Mouse (Mus musculus): ENCODE data around the gene Hbb-bh1. TPM values are rescaled to one million over a fixed set of nuclear protein-coding genes. Genes with fewer than 3 reads are reported as not detected.
"Not testable (repeated sequence)": the region's sequence is repeated elsewhere in the genome, so short reads cannot be mapped to it uniquely, and the experiment has no call there.

The Hbb-bh1 gene
- polyA plus RNA-seq, 1 experiment from 2014 or later: 8,740 TPM

DNA sequence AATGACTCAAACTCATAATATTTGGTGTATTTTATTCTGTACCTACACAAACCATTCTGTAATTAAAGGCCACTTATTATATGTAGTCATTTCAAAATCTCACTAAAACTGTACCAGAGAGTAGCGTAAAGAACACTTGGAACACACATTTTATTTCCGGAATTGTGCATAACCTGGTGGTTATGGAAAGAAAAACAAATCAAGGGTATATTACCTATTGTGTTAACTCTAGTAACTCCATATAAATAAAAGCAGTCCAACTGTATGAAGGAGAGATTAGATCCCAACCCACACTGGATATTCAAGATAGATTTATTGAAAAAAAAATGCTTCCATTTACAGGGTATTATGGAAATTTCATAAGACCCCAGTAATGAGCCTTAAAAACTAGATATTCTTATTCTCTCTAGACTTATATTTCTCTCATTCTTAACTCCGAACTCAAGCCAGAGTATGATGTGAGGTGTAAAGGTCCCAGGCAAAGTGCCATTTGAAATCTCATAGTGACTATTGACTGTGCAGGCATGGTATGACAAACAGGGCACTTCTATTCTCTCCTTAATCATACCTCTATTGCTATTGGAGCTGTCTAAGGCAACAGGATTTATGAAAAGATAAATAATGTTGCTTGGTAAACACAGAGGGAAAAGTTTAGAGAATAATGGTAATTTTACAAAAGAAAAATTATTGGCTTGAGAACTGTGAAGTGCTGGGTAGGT lies 17.3 kb downstream of the Hbb-bh1 start:
- Histone ChIP-seq H3K9ac (ENCODE audit: low read depth, low read length) (no peak overlapping the region), H3K36me3 (ENCODE audit: control insufficient read depth, insufficient read depth, low read length) (no peaks in the 10 kb centered on the region), H3K4me2 (no peak overlapping the region), H3K27ac (ENCODE audit: low read depth, low read length) (no peak overlapping the region), H3K4me3 (ENCODE audit: low read depth, low read length) (no peak overlapping the region), H3K4me1 (ENCODE audit: control insufficient read depth, insufficient read depth, low read length) (no peaks in the 10 kb centered on the region), H3K27me3 (ENCODE audit: control insufficient read depth, insufficient read depth, low read length) (no peaks in the 10 kb centered on the region), H3K9me3 (replicated peaks; ENCODE audit: control insufficient read depth, low read length) (no peaks in the 10 kb centered on the region)
- ATAC-seq (replicated peaks; ENCODE audit: insufficient number of reproducible peaks, low FRiP score, low TSS enrichment): no peak
- 92% methylated on average over 3 of the region's 3 CpGs for WGBS (ENCODE audit: insufficient replicate concordance)

DNA sequence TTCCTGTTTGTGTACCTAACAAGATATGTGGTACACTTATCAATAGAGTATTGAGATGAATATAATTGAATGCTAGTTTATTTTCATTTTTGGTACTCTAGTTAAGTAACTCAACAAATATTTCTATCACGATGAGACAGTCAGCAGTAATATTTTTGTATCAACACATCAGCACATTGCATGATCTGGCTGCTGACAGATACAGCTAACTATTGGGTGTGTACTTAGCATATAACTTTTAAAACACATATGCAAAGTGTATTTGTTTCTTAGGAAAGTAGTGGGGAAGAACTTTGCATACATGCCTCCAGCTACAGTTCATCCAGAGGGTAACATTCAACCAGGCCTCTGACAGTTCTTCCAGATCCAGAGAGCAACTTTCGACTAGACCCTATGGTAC lies 18.4 kb downstream of the Hbb-bh1 start:
- Histone ChIP-seq H3K9me3 (replicated peaks; ENCODE audit: control insufficient read depth, low read length) (no peaks in the 10 kb centered on the region), H3K36me3 (ENCODE audit: control insufficient read depth, insufficient read depth, low read length) (no peaks in the 10 kb centered on the region), H3K4me1 (ENCODE audit: control insufficient read depth, insufficient read depth, low read length) (no peaks in the 10 kb centered on the region), H3K27me3 (ENCODE audit: control insufficient read depth, insufficient read depth, low read length) (no peaks in the 10 kb centered on the region), H3K27ac (ENCODE audit: low read depth, low read length) (no peak overlapping the region), H3K4me3 (ENCODE audit: low read depth, low read length) (no peak overlapping the region), H3K4me2 (no peak overlapping the region), H3K9ac (ENCODE audit: low read depth, low read length) (no peak overlapping the region)
- ATAC-seq (replicated peaks; ENCODE audit: insufficient number of reproducible peaks, low FRiP score, low TSS enrichment): no peak
- WGBS (ENCODE audit: insufficient replicate concordance): 83% methylated on average over 2 of the region's 2 CpGs

DNA sequence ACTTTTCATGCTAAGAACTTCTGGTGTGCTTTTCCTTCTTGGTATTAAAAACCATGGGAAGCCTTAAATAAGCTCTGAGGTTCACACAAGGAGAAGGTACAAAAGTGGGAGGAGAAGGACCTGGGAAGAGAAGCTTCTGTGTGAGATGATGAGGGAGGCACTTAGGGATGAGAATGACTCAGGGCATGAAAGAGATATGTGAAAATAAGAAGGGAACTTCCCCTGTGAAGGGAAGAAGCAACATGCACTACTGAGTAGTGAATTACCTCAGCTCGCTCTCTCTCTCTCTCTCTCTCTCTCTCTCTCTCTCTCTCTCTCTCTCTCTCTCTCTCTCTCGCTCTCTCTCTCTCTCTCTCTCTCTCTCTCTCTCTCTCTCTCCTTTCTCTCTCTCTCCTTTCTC lies 27.9 kb downstream of the Hbb-bh1 start:
- H3K4me3 ChIP-seq (ENCODE audit: low read depth, low read length); H3K36me3 ChIP-seq (ENCODE audit: control insufficient read depth, insufficient read depth, low read length); H3K27me3 ChIP-seq (ENCODE audit: control insufficient read depth, insufficient read depth, low read length); H3K27ac ChIP-seq (ENCODE audit: low read depth, low read length); H3K4me2 ChIP-seq; H3K9ac ChIP-seq (ENCODE audit: low read depth, low read length); H3K4me1 ChIP-seq (ENCODE audit: control insufficient read depth, insufficient read depth, low read length); H3K9me3 ChIP-seq (replicated peaks; ENCODE audit: control insufficient read depth, low read length); ATAC-seq (replicated peaks; ENCODE audit: insufficient number of reproducible peaks, low FRiP score, low TSS enrichment): not testable (repeated sequence)
- WGBS (ENCODE audit: insufficient replicate concordance): 92% methylated on average over 1 of the region's 2 CpGs

DNA sequence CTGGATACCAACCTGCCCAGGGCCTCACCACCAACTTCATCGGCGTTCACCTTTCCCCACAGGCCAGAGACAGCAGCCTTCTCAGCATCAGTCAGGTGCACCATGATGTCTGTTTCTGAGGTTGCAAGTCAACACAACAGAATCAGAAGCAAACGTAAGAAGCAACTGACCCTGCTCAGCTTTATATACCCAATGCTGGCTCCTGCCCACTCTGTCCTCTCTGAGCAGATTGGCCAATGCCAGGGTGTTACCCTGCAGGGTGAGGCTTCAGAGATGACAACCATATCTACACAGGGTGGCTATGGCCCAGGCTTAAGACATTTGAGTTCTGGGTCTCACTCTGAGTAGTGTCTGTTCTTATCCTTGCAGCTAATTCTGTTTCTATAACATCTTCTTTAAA lies 29.2 kb downstream of the Hbb-bh1 start, which contains the start of gene Hbb-bt:
Gene Hbb-bt, minus strand, starts transcription at position 231 of the 400 bp plus-strand sequence.
- H3K4me2 ChIP-seq: 0 out of 2 replicates have a peak within 1 kb of the TSS, but pooled peaks have one; percentile 14
- H3K27ac ChIP-seq (ENCODE audit: low read depth, low read length): no peak within 1 kb of the TSS

DNA sequence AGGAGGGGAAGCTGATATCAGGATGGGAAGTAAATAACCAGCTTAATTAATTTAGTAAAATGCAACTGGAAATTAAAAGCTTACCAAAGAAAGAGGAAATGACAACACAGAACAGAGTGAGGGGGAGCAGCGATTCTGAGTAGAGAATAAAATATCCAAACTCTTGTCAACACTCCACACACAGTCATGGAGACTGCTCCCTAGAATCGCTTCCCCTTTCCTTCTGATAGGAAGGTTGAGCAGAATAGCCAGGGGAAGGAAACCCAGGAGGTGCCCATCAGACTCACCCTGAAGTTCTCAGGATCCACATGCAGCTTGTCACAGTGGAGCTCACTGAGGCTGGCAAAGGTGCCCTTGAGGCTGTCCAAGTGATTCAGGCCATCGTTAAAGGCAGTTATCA lies 29.8 kb downstream of the Hbb-bh1 start:
- not testable (repeated sequence) for H3K36me3 ChIP-seq (ENCODE audit: control insufficient read depth, insufficient read depth, low read length); H3K9ac ChIP-seq (ENCODE audit: low read depth, low read length); H3K9me3 ChIP-seq (replicated peaks; ENCODE audit: control insufficient read depth, low read length); H3K4me1 ChIP-seq (ENCODE audit: control insufficient read depth, insufficient read depth, low read length); H3K4me3 ChIP-seq (ENCODE audit: low read depth, low read length); ATAC-seq (replicated peaks; ENCODE audit: insufficient number of reproducible peaks, low FRiP score, low TSS enrichment); H3K4me2 ChIP-seq; H3K27ac ChIP-seq (ENCODE audit: low read depth, low read length); H3K27me3 ChIP-seq (ENCODE audit: control insufficient read depth, insufficient read depth, low read length)
- no CpG with 5 or more reads among the region's 3 CpGs for WGBS (ENCODE audit: insufficient replicate concordance)

More for the DNA sequence above, 29.2 kb downstream of the Hbb-bh1 start, which contains the start of gene Hbb-bt:
- H3K4me1 ChIP-seq (ENCODE audit: control insufficient read depth, insufficient read depth, low read length): peaks cover 5% of the 10 kb centered on the region; the same call in 1 of the 2 replicates
- H3K9ac ChIP-seq (ENCODE audit: low read depth, low read length): no peak within 1 kb of the TSS
- H3K27me3 ChIP-seq (ENCODE audit: control insufficient read depth, insufficient read depth, low read length): no peaks in the 10 kb centered on the region
- no peaks in the 10 kb centered on the region for H3K36me3 ChIP-seq (ENCODE audit: control insufficient read depth, insufficient read depth, low read length)
- ATAC-seq (replicated peaks; ENCODE audit: insufficient number of reproducible peaks, low FRiP score, low TSS enrichment): peak; percentile 92
- WGBS (ENCODE audit: insufficient replicate concordance): 83% methylated on average over 3 of the region's 3 CpGs
- H3K4me3 ChIP-seq (ENCODE audit: low read depth, low read length): no peak within 1 kb of the TSS
- no peaks in the 10 kb centered on the region for H3K9me3 ChIP-seq (replicated peaks; ENCODE audit: control insufficient read depth, low read length)

DNA sequence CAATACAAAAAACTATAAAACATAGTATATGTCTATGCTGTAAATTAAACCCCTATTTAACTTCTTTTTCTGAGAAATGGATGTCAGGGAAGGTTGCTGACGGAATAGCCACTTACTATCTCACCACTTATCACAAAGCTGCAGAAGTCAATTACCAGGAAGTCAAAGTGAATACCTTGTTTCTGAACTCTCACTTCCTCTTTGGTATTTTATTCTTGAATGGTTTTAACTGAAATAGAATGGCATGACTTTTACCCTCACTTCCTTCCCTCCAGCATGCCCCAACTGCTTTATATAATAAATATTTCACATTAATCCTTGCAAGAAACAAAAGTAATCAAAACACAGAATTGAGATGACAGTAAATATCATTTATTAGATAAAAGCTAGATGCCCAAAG lies 30.8 kb downstream of the Hbb-bh1 start:
- ATAC-seq (replicated peaks; ENCODE audit: insufficient number of reproducible peaks, low FRiP score, low TSS enrichment): no peak
- H3K27me3 ChIP-seq (ENCODE audit: control insufficient read depth, insufficient read depth, low read length): no peaks in the 10 kb centered on the region
- H3K4me1 ChIP-seq (ENCODE audit: control insufficient read depth, insufficient read depth, low read length): peaks cover 5% of the 10 kb centered on the region; the same call in 1 of the 2 replicates
- no peak overlapping the region for H3K9ac ChIP-seq (ENCODE audit: low read depth, low read length)
- H3K4me2 ChIP-seq: no peak overlapping the region
- peak overlapping the region; percentile 50; the same call in 1 of the 2 replicates for H3K27ac ChIP-seq (ENCODE audit: low read depth, low read length)
- WGBS (ENCODE audit: insufficient replicate concordance): 37% methylated on average over 1 of the region's 1 CpGs
- H3K9me3 ChIP-seq (replicated peaks; ENCODE audit: control insufficient read depth, low read length): no peaks in the 10 kb centered on the region
- H3K36me3 ChIP-seq (ENCODE audit: control insufficient read depth, insufficient read depth, low read length): no peaks in the 10 kb centered on the region
- peak overlapping the region; percentile 21; the same call in 1 of the 2 replicates for H3K4me3 ChIP-seq (ENCODE audit: low read depth, low read length)

DNA sequence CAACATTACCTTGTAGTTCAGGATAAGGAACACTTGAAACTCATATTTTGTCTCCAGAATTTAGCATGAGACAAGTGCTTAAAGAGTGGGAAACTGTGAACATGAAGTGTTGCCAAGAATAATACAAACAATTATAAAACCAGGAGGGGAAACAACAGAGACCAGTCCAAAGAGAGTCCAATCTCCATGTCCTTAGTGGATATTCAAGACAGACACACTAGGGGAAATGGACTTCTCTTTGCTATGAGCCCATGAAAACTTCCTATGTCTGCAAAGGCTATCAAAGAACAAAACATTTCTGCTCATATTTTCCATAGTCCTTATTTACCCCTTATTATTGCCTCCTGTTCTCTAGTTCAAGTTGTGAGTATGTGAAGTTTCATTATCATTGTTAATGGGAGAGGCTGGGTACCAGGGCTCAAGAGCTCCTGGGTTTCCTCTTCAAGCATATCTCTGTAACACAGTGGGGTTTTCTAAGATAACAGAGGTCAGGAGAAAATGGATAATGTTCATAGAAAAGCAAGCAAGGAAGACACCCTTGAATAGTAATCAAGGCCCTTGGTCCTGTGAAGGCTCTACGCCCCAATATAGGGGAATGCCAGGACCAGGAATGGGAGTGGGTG lies 31.6 kb downstream of the Hbb-bh1 start:
- Histone ChIP-seq H3K4me2 (no peak overlapping the region; the same call in 1 of the 2 replicates), H3K27me3 (ENCODE audit: control insufficient read depth, insufficient read depth, low read length) (no peaks in the 10 kb centered on the region), H3K36me3 (ENCODE audit: control insufficient read depth, insufficient read depth, low read length) (no peaks in the 10 kb centered on the region), H3K27ac (ENCODE audit: low read depth, low read length) (peak overlapping the region; percentile 68; the same call in 1 of the 2 replicates), H3K4me3 (ENCODE audit: low read depth, low read length) (no peak overlapping the region), H3K9me3 (replicated peaks; ENCODE audit: control insufficient read depth, low read length) (no peaks in the 10 kb centered on the region), H3K9ac (ENCODE audit: low read depth, low read length) (no peak overlapping the region), H3K4me1 (ENCODE audit: control insufficient read depth, insufficient read depth, low read length) (peaks cover 5% of the 10 kb centered on the region; the same call in 1 of the 2 replicates)
- peak; percentile 39 for ATAC-seq (replicated peaks; ENCODE audit: insufficient number of reproducible peaks, low FRiP score, low TSS enrichment)
- 40% methylated on average over 1 of the region's 1 CpGs for WGBS (ENCODE audit: insufficient replicate concordance)

DNA sequence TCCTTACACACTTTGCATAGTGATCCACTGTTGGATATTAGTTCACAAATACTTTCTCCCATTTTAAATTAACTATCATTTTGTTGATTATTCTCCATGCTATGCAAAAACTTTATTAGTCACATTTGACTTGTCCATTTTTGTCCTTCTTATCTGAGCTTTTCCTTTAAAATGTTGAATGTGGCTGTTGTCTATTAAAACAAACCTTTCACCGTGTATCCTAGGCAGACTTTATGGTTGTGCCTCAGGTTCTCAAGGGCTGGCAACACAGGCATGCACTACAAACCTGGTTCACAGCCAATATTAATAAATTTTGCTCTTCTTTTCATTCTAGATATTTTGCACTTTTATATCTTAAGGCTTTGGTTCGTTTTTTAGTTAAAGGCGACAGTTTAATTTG lies 32.2 kb downstream of the Hbb-bh1 start:
- ATAC-seq (replicated peaks; ENCODE audit: insufficient number of reproducible peaks, low FRiP score, low TSS enrichment): no peak
- Histone ChIP-seq H3K4me1 (ENCODE audit: control insufficient read depth, insufficient read depth, low read length) (peaks cover 5% of the 10 kb centered on the region; the same call in 1 of the 2 replicates), H3K27me3 (ENCODE audit: control insufficient read depth, insufficient read depth, low read length) (no peaks in the 10 kb centered on the region), H3K9ac (ENCODE audit: low read depth, low read length) (no peak overlapping the region), H3K4me2 (no peak overlapping the region), H3K36me3 (ENCODE audit: control insufficient read depth, insufficient read depth, low read length) (no peaks in the 10 kb centered on the region), H3K4me3 (ENCODE audit: low read depth, low read length) (no peak overlapping the region), H3K27ac (ENCODE audit: low read depth, low read length) (no peak overlapping the region; the same call in 1 of the 2 replicates), H3K9me3 (replicated peaks; ENCODE audit: control insufficient read depth, low read length) (no peaks in the 10 kb centered on the region)
- whole genome bisulfite sequencing (ENCODE audit: insufficient replicate concordance): 67% methylated on average over 3 of the region's 3 CpGs

Measured in heart, embryonic 11.5 days (tissue).